Mouse (Mus musculus) thymus, postnatal 36 days (tissue): Measurements from ENCODE around the gene D8Ertd738e.

ENCODE experiments used
- DNase-seq, 2 experiments: peaks; one replicate each; pipeline ENCODE4 v3.0.0; 2022; ENCODE audit warnings: mixed read lengths in 2 of 2

The D8Ertd738e gene

GRCm38 (mm10) chr8:84235746-84236409, 13.6 kb downstream of the D8Ertd738e start:
- DNase-seq: no peak

- no peak for DNase-seq
Observed at GRCm38 (mm10) chr8:84233055-84233454, 16.5 kb downstream of the D8Ertd738e start.

- DNase-seq: no peak
Observed at GRCm38 (mm10) chr8:84230735-84231134, 18.8 kb downstream of the D8Ertd738e start.

- DNase-seq: no peak
Observed at GRCm38 (mm10) chr8:84223322-84224029, 26.0 kb downstream of the D8Ertd738e start.

GRCm38 (mm10) chr8:84222566-84223165, 26.9 kb downstream of the D8Ertd738e start:
- DNase-seq: no peak

GRCm38 (mm10) chr8:84220105-84220504, 29.4 kb downstream of the D8Ertd738e start:
- DNase-seq: no peak

- no peak for DNase-seq
Observed at GRCm38 (mm10) chr8:84218143-84218542, 31.4 kb downstream of the D8Ertd738e start.

GRCm38 (mm10) chr8:84217206-84217605, 32.3 kb downstream of the D8Ertd738e start:
- no peak for DNase-seq

- no peak for DNase-seq
Observed at GRCm38 (mm10) chr8:84213277-84213676, 36.2 kb downstream of the D8Ertd738e start.

- DNase-seq: no peak
Observed at GRCm38 (mm10) chr8:84211881-84212563, 37.5 kb downstream of the D8Ertd738e start.

GRCm38 (mm10) chr8:84211202-84211601, 38.3 kb downstream of the D8Ertd738e start:
- peak in 1 of 2 experiments; percentile 20 for DNase-seq

GRCm38 (mm10) chr8:84210167-84210791, 39.2 kb downstream of the D8Ertd738e start:
- DNase-seq: peak; percentile 84 to 87

- peak; percentile 54 to 64 for DNase-seq
Observed at GRCm38 (mm10) chr8:84208381-84209380, 40.8 kb downstream of the D8Ertd738e start.

- DNase-seq: peak; percentile 61 to 79
Observed at GRCm38 (mm10) chr8:84207811-84208210, 41.7 kb downstream of the D8Ertd738e start.

GRCm38 (mm10) chr8:84206666-84207065, 42.9 kb downstream of the D8Ertd738e start:
- DNase-seq: peak in 1 of 2 experiments; percentile 13

- no peak for DNase-seq
Observed at GRCm38 (mm10) chr8:84205073-84205472, 44.4 kb downstream of the D8Ertd738e start.

GRCm38 (mm10) chr8:84203975-84204772, 45.3 kb downstream of the D8Ertd738e start:
- DNase-seq: peak; percentile 13 to 42

GRCm38 (mm10) chr8:84202938-84203917, 46.3 kb downstream of the D8Ertd738e start:
- DNase-seq: peak; percentile 83 to 89

- peak; percentile 17 to 39 for DNase-seq
Observed at GRCm38 (mm10) chr8:84202466-84202865, 47.1 kb downstream of the D8Ertd738e start.
